Mouse (Mus musculus): ENCODE measurements around the gene Jun.

DNA sequence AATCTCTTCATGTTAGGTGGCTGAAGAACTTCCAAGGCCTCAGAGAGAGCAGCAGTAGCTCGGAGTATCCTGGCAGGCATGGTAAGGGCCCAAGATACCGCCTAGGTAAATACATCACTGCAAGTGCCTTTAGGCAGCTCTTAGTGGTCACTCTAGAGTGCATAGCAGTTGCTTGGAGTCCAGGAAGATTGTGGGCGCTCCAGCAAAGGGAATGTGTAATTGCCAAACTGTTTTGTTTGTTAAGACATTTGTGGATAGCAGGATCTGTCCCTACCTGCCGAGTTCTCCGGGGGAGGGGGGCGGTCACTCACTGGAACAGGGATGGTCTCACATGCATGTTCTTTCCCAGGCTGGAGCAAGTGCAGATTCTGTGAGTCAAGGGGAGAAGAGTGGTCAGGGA is 22.3 kb upstream of the Jun start:
- TF ChIP-seq GATA1 (IDR thresholded peaks at IDR 0.05; ENCODE audit: low read length) (no peak), TAL1 (IDR thresholded peaks at IDR 0.05; ENCODE audit: low read length) (no peak)
